Mouse (Mus musculus) monocyte, adult 59 days (primary cell): Measurements from ENCODE around the gene Lsm12. TPM values are rescaled to one million over a fixed set of nuclear protein-coding genes. Genes with fewer than 3 reads are reported as not detected.

Experiments
- total RNA-seq, 2 experiments: library from RNA; stranded (reverse); gene quantifications; one replicate each; pipeline ENCODE4 v1.2.4; 2023

Lsm12 gene
- 10 to 100 TPM; 46.7 to 51.0 TPM for total RNA-seq

DNA sequence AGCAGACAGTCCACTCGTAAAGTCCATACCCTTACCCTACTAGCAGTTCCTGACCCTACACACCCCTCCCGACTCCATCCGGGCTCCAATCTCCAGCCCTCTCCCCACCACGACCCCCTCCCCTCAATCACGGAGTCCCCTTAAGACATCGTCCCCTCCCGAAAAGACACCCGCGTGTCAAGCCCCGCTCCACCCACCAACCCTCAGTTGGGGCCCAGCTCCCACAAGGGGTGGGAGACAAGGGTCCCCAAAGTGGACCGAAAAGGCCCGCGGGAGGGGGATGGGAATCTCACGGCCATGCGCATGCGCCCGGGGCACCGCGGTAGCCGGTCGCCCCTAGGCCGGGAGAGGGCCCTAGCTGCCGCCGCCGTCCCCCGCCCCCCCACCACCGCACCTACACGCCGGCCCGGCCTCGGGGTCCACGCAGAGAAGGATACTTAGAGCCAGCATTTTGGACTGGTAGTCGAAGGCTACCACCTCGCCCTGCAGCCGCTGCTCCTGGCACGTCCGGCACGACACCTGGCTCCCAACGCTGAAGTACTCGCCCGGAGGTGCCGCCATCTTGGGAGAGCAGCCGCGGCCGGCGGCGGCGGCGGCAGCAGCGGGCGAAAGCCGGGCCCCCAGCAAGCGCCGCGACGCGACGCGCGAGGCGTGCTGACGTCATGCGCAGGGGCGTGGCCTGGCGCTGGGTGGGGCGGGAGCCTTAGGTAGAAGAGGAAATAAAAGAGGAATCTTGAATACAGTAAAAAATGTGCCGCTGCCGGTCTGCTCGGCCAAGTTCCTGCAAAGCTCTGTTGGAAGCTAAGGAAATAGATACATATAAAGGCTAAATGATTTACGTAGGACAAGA, at the start of gene Lsm12:
Gene Lsm12 (minus strand): TSS at position 651 of the 850 bp plus-strand sequence.

GRCm38 (mm10) chr11:102230006-102230741, 45.1 kb upstream of the Lsm12 start, which contains the start of gene Hdac5:
TSS of gene Hdac5 (minus strand) at chr11:102230166.

GRCm38 (mm10) chr11:102189461-102190436, 4.7 kb upstream of the Lsm12 start, which contains the start of gene G6pc3:
TSS of gene G6pc3 (plus strand) at chr11:102189620.

DNA sequence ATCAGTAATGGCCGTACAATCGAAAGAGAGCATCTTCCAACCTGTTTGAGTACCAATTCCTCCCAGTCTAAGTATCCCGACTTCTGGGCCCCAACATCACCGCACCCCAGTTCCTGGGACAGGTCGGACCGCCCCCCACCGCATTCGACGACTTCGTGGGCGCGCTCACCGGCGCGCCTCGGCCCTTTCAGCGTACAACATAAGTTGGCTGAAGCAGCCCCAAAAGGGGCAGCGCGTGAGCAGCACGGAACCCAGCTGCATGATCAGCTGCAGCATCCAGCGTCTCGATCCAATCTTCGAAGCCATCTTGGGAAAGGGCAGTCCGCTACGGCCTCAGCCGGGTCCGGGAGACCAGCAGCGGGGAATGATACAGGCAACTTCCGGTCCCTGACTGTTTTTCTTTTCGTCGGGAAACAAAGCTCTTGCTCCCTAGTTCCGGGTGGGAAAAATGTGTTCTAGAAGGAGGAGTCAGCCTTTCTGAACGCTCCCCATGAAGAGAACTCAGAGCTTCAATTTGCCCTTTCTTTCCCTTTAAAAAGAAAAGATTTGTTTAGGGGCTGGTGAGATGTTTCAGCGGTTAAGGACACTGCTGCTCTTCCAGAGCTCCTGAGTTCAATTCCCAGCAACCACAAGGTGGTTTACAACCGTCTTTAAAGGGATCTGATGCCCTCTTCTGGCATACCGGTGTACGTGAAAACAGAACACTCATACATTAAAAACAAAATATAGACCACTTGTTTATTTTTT, 28.9 kb downstream of the Lsm12 start, which contains the start of gene Tmem101:
Gene Tmem101 (minus strand): TSS at position 366 of the 747 bp plus-strand sequence.

GRCm38 (mm10) chr11:102145471-102146001, 39.6 kb downstream of the Lsm12 start, which contains the start of gene Nags:
TSS of gene Nags (plus strand) at chr11:102145513.

Other genes starting within 250 kb of the Lsm12 start
- gene Sost, start 218.3 kb downstream of the Lsm12 start, total RNA-seq = not detected
- gene Cfap97d1, start 201.0 kb downstream of the Lsm12 start, total RNA-seq = not detected
- 100 to 1,000 TPM; 133 to 134 TPM for gene Dusp3, start 198.3 kb downstream of the Lsm12 start, total RNA-seq
- not detected for gene Mpp3, start 156.8 kb downstream of the Lsm12 start, total RNA-seq
- 10 to 100 TPM; 32.8 to 33.4 TPM for gene Cd300lg, start 143.8 kb downstream of the Lsm12 start, total RNA-seq
- not detected for gene Mpp2, start 96.8 kb downstream of the Lsm12 start, total RNA-seq
- gene Ppy, start 84.0 kb downstream of the Lsm12 start, total RNA-seq = not detected
- not detected for gene Pyy, start 77.5 kb downstream of the Lsm12 start, total RNA-seq
- not detected for gene Nags, start 39.8 kb downstream of the Lsm12 start, total RNA-seq
- gene Tmem101, start 28.9 kb downstream of the Lsm12 start, total RNA-seq = 10 to 100 TPM in 1 of 2 experiments, 1 to 10 TPM in 1; 8.6 to 11.6 TPM
- gene G6pc3, start 4.3 kb upstream of the Lsm12 start, total RNA-seq = 10 to 100 TPM; 29.8 to 33.5 TPM
- 100 to 1,000 TPM; 181 to 190 TPM for gene Hdac5, start 44.9 kb upstream of the Lsm12 start, total RNA-seq
- under 1 TPM; 0.21 to 0.47 TPM for gene BC030867, start 63.6 kb upstream of the Lsm12 start, total RNA-seq
- gene Asb16, start 83.4 kb upstream of the Lsm12 start, total RNA-seq = not detected
- 10 to 100 TPM; 41.5 to 47.0 TPM for gene Tmub2, start 99.6 kb upstream of the Lsm12 start, total RNA-seq
- gene Atxn7l3, start 111.3 kb upstream of the Lsm12 start, total RNA-seq = 10 to 100 TPM; 56.3 to 57.2 TPM
- 100 to 1,000 TPM in 1 of 2 experiments, 10 to 100 TPM in 1; 91.7 to 103 TPM for gene Ubtf, start 134.4 kb upstream of the Lsm12 start, total RNA-seq
- under 1 TPM in 1 of 2 experiments, not detected in 1; 0.24 TPM for gene Slc4a1, start 180.9 kb upstream of the Lsm12 start, total RNA-seq
- not detected for gene Rundc3a, start 208.1 kb upstream of the Lsm12 start, total RNA-seq
- gene Slc25a39, start 222.7 kb upstream of the Lsm12 start, total RNA-seq = 10 to 100 TPM; 59.1 to 75.0 TPM
- 100 to 1,000 TPM; 535 to 541 TPM for gene Grn, start 245.0 kb upstream of the Lsm12 start, total RNA-seq